Mouse (Mus musculus) lung, adult 2 months (tissue): ENCODE measurements around the gene Slfn8. TPM values are rescaled to one million over a fixed set of nuclear protein-coding genes. Genes with fewer than 3 reads are reported as not detected.
A peak's percentile ranks its signal among the peaks of the same experiment; 100 is the strongest.

Experiments used
- DNase-seq: peaks from one replicate; pipeline ENCODE4 v3.0.0; 2022
- H3K4me1 ChIP-seq: fragments of 200-500 bp; 2 replicates; pipeline ENCODE4 v1.6.1; 2011; ENCODE audit warnings: low read length; ENCODE audit not compliant: control insufficient read depth, insufficient read depth
- H3K4me3 ChIP-seq: fragments of 200-500 bp; replicated peaks from 2 replicates; pipeline ENCODE3; 2011; ENCODE audit warnings: low read depth, mild to moderate bottlenecking, control low read depth, low read length; ENCODE audit errors: extremely low read depth
- CTCF ChIP-seq: fragments of 200-500 bp; IDR thresholded peaks from 2 replicates; pipeline ENCODE4 v1.5.1; 2011; ENCODE audit warnings: mild to moderate bottlenecking, low read length, control low read depth; ENCODE audit not compliant: insufficient read depth
- POLR2A ChIP-seq: fragments of 200-500 bp; IDR thresholded peaks from 2 replicates; pipeline ENCODE4 v1.6.1; 2011; ENCODE audit warnings: low read depth, mild to moderate bottlenecking, control low read depth, low read length, borderline replicate concordance; ENCODE audit errors: extremely low read depth
- WGBS: fragments of 180-500 bp; shearing (Covaris S2); methylation state at CpG from one replicate; pipeline ENCODE4 v1.1.7; 2018; 5-methylcytosine and 5-hydroxymethylcytosine counted together
- polyA plus RNA-seq: library from polyadenylated mRNA; depleted of rRNA; stranded (reverse); fragments of >200 nt; gene quantifications from 2 replicates; pipeline ENCODE4 v1.2.3, GENCODE M21; 2012; rRNA removed

The Slfn8 gene
- polyA plus RNA-seq, 1 experiment, result 0.20 TPM

- 49% methylated on average over 8 of the region's 8 CpGs for WGBS
- Histone ChIP-seq H3K4me3 (no peak overlapping the region), H3K4me1 (peaks cover 3% of the 10 kb centered on the region; the same call in 1 of the 2 replicates)
- DNase-seq, result no peak
- TF ChIP-seq POLR2A, result no peak
- no peak for TF ChIP-seq CTCF
Measured at GRCm38 (mm10) chr11:82962215-82962614, 58.4 kb downstream of the Slfn8 start.

- Histone ChIP-seq H3K4me1 (peaks cover 3% of the 10 kb centered on the region; the same call in 1 of the 2 replicates), H3K4me3 (no peak overlapping the region)
- DNase-seq, result no peak
- TF ChIP-seq POLR2A (no peak), CTCF (no peak)
- WGBS, result 30% methylated on average over 2 of the region's 2 CpGs
Measured at GRCm38 (mm10) chr11:82961743-82962142, 58.9 kb downstream of the Slfn8 start.

DNA sequence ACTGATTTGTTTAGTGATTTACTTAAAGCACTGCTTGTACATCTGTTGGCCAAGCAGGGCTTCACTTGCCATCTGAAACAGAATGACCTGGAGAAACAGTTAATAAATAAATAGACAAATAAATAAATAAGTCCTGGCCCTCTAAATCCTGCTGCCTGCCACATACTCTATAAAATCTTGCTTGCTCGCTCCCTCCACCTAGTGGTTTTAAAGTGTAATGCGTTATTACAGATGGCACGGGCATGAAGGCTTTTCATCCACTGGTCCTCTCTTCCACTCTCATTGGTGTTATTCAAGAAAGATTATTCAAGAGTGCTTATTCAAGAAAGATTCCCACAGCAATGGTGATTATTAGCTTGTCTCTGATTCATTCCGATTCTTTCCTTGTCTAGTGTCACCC is 61.0 kb downstream of the Slfn8 start:
- TF ChIP-seq POLR2A (no peak), CTCF (peak; percentile 30; the same call in 1 of the 2 replicates)
- Histone ChIP-seq H3K4me1 (peaks cover 3% of the 10 kb centered on the region; the same call in 1 of the 2 replicates), H3K4me3 (no peak overlapping the region)
- DNase-seq, result no peak
- 16% methylated on average over 4 of the region's 4 CpGs for WGBS

DNA sequence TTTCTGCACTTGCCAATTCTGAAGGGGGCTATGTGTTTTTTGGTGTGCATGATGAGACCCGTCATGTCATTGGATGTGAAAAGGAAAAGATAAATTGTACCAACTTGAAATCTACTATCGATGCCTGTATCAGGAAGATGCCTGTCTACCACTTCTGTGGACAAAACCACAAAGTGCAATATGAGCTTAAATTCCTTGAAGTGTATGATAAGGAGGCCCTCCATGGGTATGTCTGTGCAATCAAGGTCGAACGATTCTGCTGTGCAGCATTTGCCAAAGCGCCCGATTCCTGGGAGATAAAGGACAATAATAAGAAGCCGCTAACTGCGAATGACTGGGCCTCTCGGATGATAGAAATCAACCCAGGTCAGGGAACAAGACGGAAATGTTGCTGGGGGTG is 63.7 kb downstream of the Slfn8 start:
- TF ChIP-seq CTCF (no peak), POLR2A (no peak)
- no peak for DNase-seq
- H3K4me3 ChIP-seq, result no peak overlapping the region
- 50% methylated on average over 10 of the region's 10 CpGs for WGBS
- H3K4me1 ChIP-seq, result peaks cover 3% of the 10 kb centered on the region

DNA sequence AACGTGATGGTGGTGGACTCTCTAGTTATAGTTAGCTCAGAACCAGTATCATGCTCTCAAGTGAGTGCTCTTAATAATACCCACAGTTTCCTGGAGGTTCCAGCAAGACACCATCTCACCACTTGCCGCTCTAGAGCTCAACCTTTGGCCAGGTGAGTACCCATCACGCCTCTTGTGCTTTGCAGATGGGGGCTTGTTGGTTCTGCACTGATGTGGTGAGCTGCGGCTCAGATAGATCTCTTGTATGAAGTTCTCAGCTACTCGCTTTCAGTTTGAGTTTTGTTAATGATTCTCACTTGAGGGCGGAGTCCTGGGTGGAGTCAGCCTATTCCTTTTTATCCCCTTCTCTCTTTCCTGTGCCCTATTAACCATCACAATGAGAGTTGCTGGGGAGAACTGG is 66.0 kb downstream of the Slfn8 start:
- whole genome bisulfite sequencing, result 62% methylated on average over 6 of the region's 6 CpGs

DNA sequence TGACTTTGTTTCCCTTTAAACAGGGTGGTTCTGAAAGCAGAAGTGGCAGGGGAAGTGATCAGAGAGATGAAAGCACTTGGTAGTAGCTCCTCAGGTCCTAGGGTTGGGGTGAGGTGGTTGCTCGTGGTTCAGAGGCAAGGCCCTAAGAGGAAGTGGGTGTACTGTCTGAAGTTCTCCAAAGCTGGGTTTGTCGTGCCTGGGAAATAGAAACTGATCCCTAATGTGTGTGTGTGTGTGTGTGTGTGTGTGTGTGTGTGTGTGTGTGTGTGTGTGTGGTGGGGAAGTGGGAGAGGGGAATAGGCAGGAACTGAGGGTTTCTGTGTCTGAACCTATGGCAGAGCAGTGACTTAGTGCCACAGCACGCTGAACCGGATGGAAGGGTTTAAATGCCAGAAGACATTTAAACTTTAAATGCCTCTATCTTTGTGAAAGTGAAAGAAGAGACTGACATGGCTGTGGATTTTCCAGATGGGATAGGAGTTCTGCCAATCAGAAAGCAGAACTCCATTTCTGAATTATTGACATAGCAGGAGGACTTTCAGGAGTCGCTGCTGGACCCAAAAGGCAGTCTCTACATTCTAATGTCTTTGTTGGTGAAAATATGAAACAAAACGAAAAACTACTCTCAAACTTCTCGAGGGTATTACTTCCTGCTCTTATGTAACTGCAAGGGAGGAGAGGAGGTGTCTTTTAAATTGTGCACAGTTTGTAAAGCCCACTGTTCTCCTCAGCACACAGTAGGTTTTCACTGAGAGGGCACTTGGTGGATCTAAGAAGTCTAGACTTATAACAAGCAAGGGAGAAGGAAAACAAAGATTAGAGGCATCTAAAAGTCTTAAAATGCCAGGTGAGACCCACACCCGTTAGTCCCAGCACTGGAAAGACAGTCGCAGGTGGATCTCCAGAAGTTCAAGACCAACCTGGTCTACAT is 67.7 kb downstream of the Slfn8 start:
- WGBS, result 32% methylated on average over 9 of the region's 9 CpGs
- Histone ChIP-seq H3K4me3 (peak overlapping the region; percentile 91), H3K4me1 (peaks cover 5% of the 10 kb centered on the region)
- DNase-seq, result no peak
- TF ChIP-seq POLR2A, result no peak

More for the DNA sequence above, 66.0 kb downstream of the Slfn8 start:
- DNase-seq, result no peak
- TF ChIP-seq POLR2A (no peak), CTCF (no peak)
- Histone ChIP-seq H3K4me3 (peak overlapping the region; percentile 1), H3K4me1 (peaks cover 2% of the 10 kb centered on the region)

Other genes with a start within 250 kb of the Slfn8 start
- gene Lig3, start 239.7 kb downstream of the Slfn8 start, polyA plus RNA-seq, result 6.9 and 10.4 TPM in 2 replicates
- 9.5 and 10.4 TPM in 2 replicates for gene Rffl, start 149.6 kb downstream of the Slfn8 start, polyA plus RNA-seq
- 9.3 and 11.7 TPM in 2 replicates for gene Rad51d, start 130.2 kb downstream of the Slfn8 start, polyA plus RNA-seq
- gene Fndc8, start 128.7 kb downstream of the Slfn8 start, polyA plus RNA-seq, result 0.08 and 0.11 TPM in 2 replicates
- 28.2 and 29.1 TPM in 2 replicates for gene Nle1, start 112.4 kb downstream of the Slfn8 start, polyA plus RNA-seq
- gene Unc45b, start 110.3 kb downstream of the Slfn8 start, polyA plus RNA-seq, result 19.0 and 20.0 TPM in 2 replicates
- 14.3 and 25.1 TPM in 2 replicates for gene Slfn5, start 69.5 kb downstream of the Slfn8 start, polyA plus RNA-seq
- gene Slfn9, start 29.0 kb downstream of the Slfn8 start, polyA plus RNA-seq, result 0.32 and 0.75 TPM in 2 replicates
- gene Slfn2, start 44.3 kb upstream of the Slfn8 start, polyA plus RNA-seq, result 6.5 and 10.1 TPM in 2 replicates
- 1.2 and 4.2 TPM in 2 replicates for gene Slfn1, start 96.0 kb upstream of the Slfn8 start, polyA plus RNA-seq
- gene Slfn4, start 154.4 kb upstream of the Slfn8 start, polyA plus RNA-seq, result 0.55 and 1.1 TPM in 2 replicates
- gene Slfn3, start 170.5 kb upstream of the Slfn8 start, polyA plus RNA-seq, result 0.38 and 0.85 TPM in 2 replicates